In genomic region chr4:133752449-133753374, GRCm38 (mm10) we compare ENCODE assay signal across 8 mouse cellular contexts. TPM values are rescaled to one million over a fixed set of nuclear protein-coding genes. Genes with fewer than 3 reads are reported as not detected.
A peak's percentile ranks its signal among the peaks of the same experiment; 100 is the strongest.
DNase-seq lines count a peak whose midpoint lies in the region; ATAC-seq and TF ChIP-seq lines count a peak whose summit lies in the region.

No protein-coding gene starts in this region.

- ATAC-seq in intestine, embryonic 14.5 days (replicated peaks; ENCODE audit: low FRiP score, low TSS enrichment, low read depth) = no peak
- no peak for ATAC-seq in limb, embryonic 14.5 days (ENCODE audit: low FRiP score, low read depth)
- no peak for ATAC-seq in neural tube, embryonic 11.5 days (ENCODE audit: insufficient read depth, low FRiP score, low TSS enrichment)
- no peak for ATAC-seq in stomach, postnatal 0 days (ENCODE audit: low FRiP score, low TSS enrichment)

- no peak for TF ChIP-seq POLR2A in limb, embryonic 14.5 days (IDR thresholded peaks at IDR 0.05; ENCODE audit: borderline replicate concordance, extremely low read depth, insufficient read depth, insufficient read length)

- H3K9ac ChIP-seq in intestine, embryonic 14.5 days (ENCODE audit: low read length) = peak overlapping the region; percentile 100
- H3K9ac ChIP-seq in limb, embryonic 14.5 days (ENCODE audit: low read depth, low read length, severe bottlenecking) = peak overlapping the region; percentile 100
- H3K9ac ChIP-seq in neural tube, embryonic 11.5 days (ENCODE audit: low read length) = peak overlapping the region; percentile 100
- peak overlapping the region; percentile 100 for H3K9ac ChIP-seq in stomach, postnatal 0 days (ENCODE audit: low read length)

- H3K9me3 ChIP-seq in intestine, embryonic 14.5 days (ENCODE audit: control insufficient read depth, low read length) = no peaks in the 10 kb centered on the region
- H3K9me3 ChIP-seq in limb, embryonic 14.5 days (ENCODE audit: control insufficient read depth, low read length) = no peaks in the 10 kb centered on the region
- H3K9me3 ChIP-seq in neural tube, embryonic 11.5 days (ENCODE audit: control insufficient read depth, low read length) = no peaks in the 10 kb centered on the region
- no peaks in the 10 kb centered on the region for H3K9me3 ChIP-seq in stomach, postnatal 0 days (ENCODE audit: control insufficient read depth, low read length)

- H3K4me1 ChIP-seq in intestine, embryonic 14.5 days (replicated peaks; ENCODE audit: control insufficient read depth, insufficient read depth, low read length) = peaks cover 40% of the 10 kb centered on the region
- peaks cover 32% of the 10 kb centered on the region for H3K4me1 ChIP-seq in limb, embryonic 14.5 days (ENCODE audit: control insufficient read depth, insufficient read depth, low read length)
- peaks cover 31% of the 10 kb centered on the region for H3K4me1 ChIP-seq in neural tube, embryonic 11.5 days (ENCODE audit: control insufficient read depth, insufficient read depth, low read length)
- H3K4me1 ChIP-seq in stomach, postnatal 0 days (replicated peaks; ENCODE audit: control insufficient read depth, insufficient read depth) = peaks cover 15% of the 10 kb centered on the region

- peak overlapping the region; percentile 100 for H3K27ac ChIP-seq in intestine, embryonic 14.5 days (ENCODE audit: low read depth)
- H3K27ac ChIP-seq in limb, embryonic 14.5 days (replicated peaks; ENCODE audit: low read depth, low read length) = peak overlapping the region; percentile 100
- peak overlapping the region; percentile 100 for H3K27ac ChIP-seq in neural tube, embryonic 11.5 days (ENCODE audit: low read depth, low read length)
- peak overlapping the region; percentile 100 for H3K27ac ChIP-seq in stomach, postnatal 0 days (replicated peaks)

- peak overlapping the region; percentile 100 for H3K4me3 ChIP-seq in intestine, embryonic 14.5 days (ENCODE audit: low read depth, low read length)
- peak overlapping the region; percentile 100 for H3K4me3 ChIP-seq in limb, embryonic 14.5 days (replicated peaks; ENCODE audit: low read length)
- H3K4me3 ChIP-seq in neural tube, embryonic 11.5 days (ENCODE audit: low read depth, low read length) = peak overlapping the region; percentile 100
- H3K4me3 ChIP-seq in stomach, postnatal 0 days (ENCODE audit: low read depth, low read length) = peak overlapping the region; percentile 100

- under 1% methylated on average over 88 of the region's 121 CpGs for WGBS in intestine, embryonic 14.5 days
- 1% methylated on average over 27 of the region's 121 CpGs for WGBS in limb, embryonic 14.5 days
- 0% methylated on average over 62 of the region's 121 CpGs for WGBS in neural tube, embryonic 11.5 days
- WGBS in stomach, postnatal 0 days = under 1% methylated on average over 45 of the region's 121 CpGs

- no peaks in the 10 kb centered on the region for H3K27me3 ChIP-seq in intestine, embryonic 14.5 days (replicated peaks; ENCODE audit: control insufficient read depth, insufficient read depth, low read length)
- H3K27me3 ChIP-seq in limb, embryonic 14.5 days (ENCODE audit: control insufficient read depth, insufficient read depth, low read length) = no peaks in the 10 kb centered on the region
- H3K27me3 ChIP-seq in neural tube, embryonic 11.5 days (ENCODE audit: control insufficient read depth, insufficient read depth, low read length) = no peaks in the 10 kb centered on the region
- H3K27me3 ChIP-seq in stomach, postnatal 0 days (ENCODE audit: control insufficient read depth, insufficient read depth, low read length) = no peaks in the 10 kb centered on the region

- TF ChIP-seq CTCF in stomach, postnatal 0 days (IDR thresholded peaks at IDR 0.05; ENCODE audit: low read depth) = no peak

- DNase-seq in layer of hippocampus, adult 11-12 months (ENCODE audit: low spot score) = peak; percentile 42
- DNase-seq in layer of hippocampus, adult 18-20 months (ENCODE audit: low spot score in 2 of 2) = no peak
- DNase-seq in cerebellum, adult 11-12 months = peak; percentile 69
- DNase-seq in gastrocnemius, adult 18-20 months (ENCODE audit: low spot score) = peak; percentile 40
- DNase-seq in intestine, embryonic 14.5 days (ENCODE audit: low spot score) = peak; percentile 76
- DNase-seq in limb, embryonic 14.5 days (ENCODE audit: low spot score) = no peak
- DNase-seq in neural tube, embryonic 11.5 days (ENCODE audit: low spot score) = peak; percentile 49
- DNase-seq in stomach, postnatal 0 days (ENCODE audit: low spot score) = peak; percentile 54

- no peak for TF ChIP-seq EP300 in stomach, postnatal 0 days (optimal IDR thresholded peaks at IDR 0.05)

- peak overlapping the region; percentile 94 for H3K4me2 ChIP-seq in intestine, embryonic 14.5 days (ENCODE audit: low read length)
- H3K4me2 ChIP-seq in limb, embryonic 14.5 days (replicated peaks; ENCODE audit: low read depth, low read length, severe bottlenecking) = peak overlapping the region; percentile 91
- peak overlapping the region; percentile 99 for H3K4me2 ChIP-seq in neural tube, embryonic 11.5 days (ENCODE audit: low read depth)
- peak overlapping the region; percentile 97 for H3K4me2 ChIP-seq in stomach, postnatal 0 days (replicated peaks; ENCODE audit: low read depth)

- H3K36me3 ChIP-seq in intestine, embryonic 14.5 days (ENCODE audit: control insufficient read depth, insufficient read depth, low read length) = 0 out of 2 replicates have a peak, but pooled peaks cover 4% of the 10 kb centered on the region
- H3K36me3 ChIP-seq in limb, embryonic 14.5 days (ENCODE audit: control insufficient read depth, insufficient read depth, low read length) = peaks cover 19% of the 10 kb centered on the region
- H3K36me3 ChIP-seq in neural tube, embryonic 11.5 days (ENCODE audit: control insufficient read depth, insufficient read depth, low read length) = peaks cover 2% of the 10 kb centered on the region
- H3K36me3 ChIP-seq in stomach, postnatal 0 days (ENCODE audit: control insufficient read depth, insufficient read depth, low read length) = no peaks in the 10 kb centered on the region

RNA-seq across cellular contexts. Expression of gene Arid1a, which starts 3.9 kb away (rescaled TPM):
- 10 to 100 TPM; 81.2 to 83.2 TPM for total RNA-seq in layer of hippocampus, adult 18-20 months (2021)
- total RNA-seq in gastrocnemius, adult 18-20 months (2021) = 10 to 100 TPM; 22.4 to 26.6 TPM
- polyA plus RNA-seq in intestine, embryonic 14.5 days (2014; fragmentation: Nextera tagmentation; extraction: Ambion mirVana) = 40.3 and 40.5 TPM in 2 replicates
- polyA plus RNA-seq in limb, embryonic 14.5 days (2012; rRNA removed) = 70.8 and 87.1 TPM in 2 replicates
- 33.3 and 40.8 TPM in 2 replicates for polyA plus RNA-seq in limb, embryonic 14.5 days (2014; fragmentation: Nextera tagmentation; extraction: Ambion mirVana)
- polyA plus RNA-seq in neural tube, embryonic 11.5 days (2014; fragmentation: Nextera tagmentation; extraction: Ambion mirVana) = 42.5 and 43.1 TPM in 2 replicates
- 8.7 and 9.7 TPM in 2 replicates for polyA plus RNA-seq in stomach, postnatal 0 days (2015; fragmentation: Nextera tagmentation; extraction: Ambion mirVana)

Comparison
In these comparisons a context has a peak if more than half of its experiments do, and no peak if none do; other contexts are left out.
1. DNase-seq: peak in layer of hippocampus, adult 11-12 months (single experiment), cerebellum, adult 11-12 months (single experiment), gastrocnemius, adult 18-20 months (single experiment), intestine, embryonic 14.5 days (single experiment), neural tube, embryonic 11.5 days (single experiment) and stomach, postnatal 0 days (single experiment); none in layer of hippocampus, adult 18-20 months (0 of 2) and limb, embryonic 14.5 days (single experiment).
2. Peak in every context shown above with its lines, with median percentiles within 50 percentile points of each other: H3K27ac ChIP-seq, H3K4me2 ChIP-seq, H3K4me3 ChIP-seq and H3K9ac ChIP-seq.